Mouse (Mus musculus) liver, embryonic 14.5 days (tissue): ENCODE data around the gene Zwilch.
"Not testable (repeated sequence)": the region's sequence is repeated elsewhere in the genome, so short reads cannot be mapped to it uniquely, and the experiment has no call there.

Source experiments
- CTCF ChIP-seq: IDR thresholded peaks from 2 replicates; pipeline ENCODE4 v1.5.1; 2016; ENCODE audit warnings: antibody characterized with exemption, low read depth, control low read depth
- EP300 ChIP-seq: IDR thresholded peaks from 2 replicates; pipeline ENCODE4 v1.6.1; 2016; ENCODE audit warnings: antibody characterized with exemption, low read depth

DNA sequence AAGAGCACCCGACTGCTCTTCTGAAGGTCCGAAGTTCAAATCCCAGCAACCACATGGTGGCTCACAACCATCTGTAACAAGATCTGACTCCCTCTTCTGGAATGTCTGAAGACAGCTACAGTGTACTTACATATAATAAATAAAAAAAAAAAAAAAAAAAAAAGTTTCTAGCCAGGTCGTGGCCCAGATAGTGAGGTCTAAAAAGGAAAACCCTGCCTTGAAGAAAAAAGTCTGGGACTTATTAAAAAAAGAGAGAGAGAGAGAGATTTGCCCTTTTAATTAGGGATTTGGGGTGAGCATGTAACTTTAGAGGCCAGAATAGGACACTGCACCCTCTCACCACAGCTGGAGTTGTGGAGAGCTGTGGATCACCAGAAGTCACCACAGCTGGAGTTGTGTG lies 2.9 kb downstream of the Zwilch start:
- not testable (repeated sequence) for TF ChIP-seq CTCF, EP300
